Mouse (Mus musculus) cerebellum, postnatal 36 days (tissue): ENCODE data around the gene Lingo1.

ENCODE experiments used
- DNase-seq, 2 experiments: peaks; one replicate each; pipeline ENCODE4 v3.0.0; 2021 to 2022; ENCODE audit warnings: mixed read lengths in 2 of 2

The Lingo1 gene

GRCm38 (mm10) chr9:56633449-56634225 lies 162.6 kb downstream of the Lingo1 start:
- peak; percentile 63 to 73 for DNase-seq

GRCm38 (mm10) chr9:56630945-56631344 lies 165.3 kb downstream of the Lingo1 start:
- no peak for DNase-seq

- no peak for DNase-seq
Observed at GRCm38 (mm10) chr9:56629674-56630397, 166.4 kb downstream of the Lingo1 start.

- DNase-seq: no peak
Observed at GRCm38 (mm10) chr9:56627295-56627694, 169.0 kb downstream of the Lingo1 start.

GRCm38 (mm10) chr9:56624923-56625322 lies 171.3 kb downstream of the Lingo1 start:
- no peak for DNase-seq

- DNase-seq: no peak
Observed at GRCm38 (mm10) chr9:56623361-56623760, 172.9 kb downstream of the Lingo1 start.

DNA sequence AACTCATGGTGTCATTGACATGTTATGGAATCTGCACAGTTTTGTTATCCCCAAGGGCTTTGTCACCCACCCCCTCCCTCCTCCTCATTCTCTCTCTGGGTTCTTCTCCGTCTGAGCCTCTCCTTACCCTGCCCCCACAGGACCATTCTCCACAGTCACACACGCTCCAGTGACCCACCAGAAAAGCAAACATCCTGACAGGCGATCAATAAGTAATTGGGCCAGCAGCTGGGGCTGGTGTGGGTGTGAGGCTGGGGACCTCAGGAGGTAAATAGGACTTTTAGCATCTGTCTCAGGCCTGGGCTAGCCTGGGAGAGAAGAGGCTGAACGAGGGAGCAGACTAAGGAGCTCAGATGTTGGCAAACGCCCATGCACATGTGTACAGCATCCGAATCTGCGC lies 173.5 kb downstream of the Lingo1 start:
- no peak for DNase-seq

- no peak for DNase-seq
Observed at GRCm38 (mm10) chr9:56620512-56621371, 175.5 kb downstream of the Lingo1 start.

GRCm38 (mm10) chr9:56619715-56620114 lies 176.6 kb downstream of the Lingo1 start:
- DNase-seq: no peak

GRCm38 (mm10) chr9:56618660-56619059 lies 177.6 kb downstream of the Lingo1 start:
- no peak for DNase-seq

DNA sequence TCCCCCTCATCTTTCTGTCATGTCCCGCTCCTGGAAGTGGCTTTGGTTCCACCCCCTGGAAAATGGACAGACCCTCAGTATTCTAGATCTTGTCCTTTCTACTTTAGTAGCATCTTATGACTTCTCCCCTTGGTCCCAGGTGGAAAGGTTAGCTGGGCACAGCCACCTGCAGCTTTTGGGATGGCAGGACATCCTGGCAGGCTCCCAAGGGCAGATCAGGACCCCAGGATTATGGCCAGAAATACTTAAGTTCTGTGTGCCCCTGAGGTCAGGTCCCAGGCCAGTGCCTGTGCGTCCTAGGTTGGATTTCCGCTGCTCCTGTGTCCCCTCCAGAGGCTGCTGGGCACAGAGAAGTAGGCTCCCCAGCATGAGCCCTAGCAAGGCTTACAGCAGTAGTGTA lies 180.2 kb downstream of the Lingo1 start:
- no peak for DNase-seq

DNA sequence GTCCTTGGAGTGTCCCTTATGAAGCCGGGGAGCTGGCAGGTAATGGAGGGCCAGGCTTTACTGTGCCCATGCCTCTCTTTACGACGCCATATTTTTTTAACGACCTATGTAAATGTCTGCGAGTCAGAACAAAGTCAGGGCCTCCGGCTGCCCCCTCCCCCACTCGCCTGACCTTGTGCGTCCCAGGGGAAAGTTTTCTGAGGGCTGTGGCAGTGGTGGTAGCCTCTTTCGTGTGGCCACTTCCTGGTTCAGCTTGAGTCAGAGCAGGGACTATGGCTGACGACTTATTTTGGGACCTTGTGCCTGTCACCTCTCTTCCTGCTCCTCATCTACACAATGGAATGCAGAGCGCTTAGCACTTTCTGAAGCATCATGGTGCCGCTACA lies 183.5 kb downstream of the Lingo1 start:
- DNase-seq: no peak

GRCm38 (mm10) chr9:56611912-56612797 lies 184.1 kb downstream of the Lingo1 start:
- no peak for DNase-seq

DNA sequence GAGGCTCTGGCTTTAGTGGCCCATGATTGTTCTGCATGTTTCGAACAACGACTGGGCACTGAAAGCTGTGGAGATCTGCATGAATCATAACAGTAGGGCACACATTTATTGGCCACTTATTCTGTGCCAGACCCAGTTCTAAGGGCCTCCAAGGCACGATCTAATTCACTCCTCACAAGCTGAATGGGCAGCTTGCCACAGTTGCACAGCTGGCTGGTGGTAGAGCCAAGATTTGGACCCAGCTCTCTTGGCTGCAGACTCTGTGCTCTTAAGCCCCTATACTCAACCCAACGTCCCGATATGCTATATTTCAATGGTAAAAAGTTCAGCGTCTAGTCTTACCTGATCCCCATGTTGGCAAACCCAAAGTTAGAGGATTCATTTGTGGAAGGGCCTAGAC lies 185.3 kb downstream of the Lingo1 start:
- DNase-seq: no peak

GRCm38 (mm10) chr9:56610466-56610865 lies 185.8 kb downstream of the Lingo1 start:
- no peak for DNase-seq

DNA sequence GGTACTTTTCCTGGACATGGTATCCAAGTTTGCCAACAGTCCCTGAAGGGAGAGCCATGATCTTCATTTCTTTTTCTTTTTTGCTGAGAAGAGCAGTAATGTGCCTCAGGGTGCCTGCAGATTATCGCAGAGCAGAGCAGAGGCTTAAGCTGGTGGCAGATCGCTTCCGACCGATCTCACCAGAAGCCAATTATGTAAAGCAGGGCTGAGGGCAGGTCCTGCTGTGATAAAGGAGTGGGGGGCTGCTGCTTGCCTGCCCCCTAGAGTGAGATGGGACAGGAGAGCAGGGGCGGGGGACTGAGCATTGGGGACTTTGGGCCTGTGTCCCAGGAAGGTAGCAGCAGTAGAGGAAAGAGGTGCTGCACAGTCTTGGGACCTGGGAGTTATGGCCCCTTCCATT lies 186.8 kb downstream of the Lingo1 start:
- DNase-seq: no peak

DNA sequence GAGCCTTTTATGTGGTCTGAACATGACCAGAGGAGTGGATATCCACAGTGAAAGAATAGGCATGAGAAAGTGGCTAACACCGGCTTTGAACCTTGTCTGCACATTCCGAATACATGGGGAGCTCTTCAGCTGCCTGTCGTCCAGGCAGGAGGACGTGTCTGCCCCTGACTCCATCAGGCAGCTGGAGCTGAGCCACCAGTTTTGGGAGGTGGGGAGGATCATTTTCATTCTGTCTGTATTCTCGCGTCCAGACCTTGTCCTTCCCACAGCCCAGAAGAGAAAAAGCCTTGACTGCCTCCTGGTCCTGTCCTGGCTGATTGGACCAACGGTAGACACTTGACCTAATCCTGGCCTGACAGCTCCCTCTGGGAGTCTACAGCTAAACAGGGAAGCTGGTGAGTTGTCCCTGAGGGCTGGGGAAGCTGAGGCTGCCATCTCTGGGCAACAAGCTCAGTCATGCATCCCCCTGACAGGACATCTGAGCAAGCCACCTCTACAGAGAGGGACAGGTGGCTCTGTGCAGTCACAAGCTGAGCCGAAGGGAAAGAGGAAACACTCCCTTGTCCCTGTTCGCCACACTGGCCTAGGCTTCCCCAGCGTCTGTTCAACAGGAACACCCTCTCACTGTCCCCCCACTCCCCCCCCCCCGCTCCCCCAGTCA lies 187.4 kb downstream of the Lingo1 start:
- peak in 1 of 2 experiments; percentile 29 for DNase-seq

DNA sequence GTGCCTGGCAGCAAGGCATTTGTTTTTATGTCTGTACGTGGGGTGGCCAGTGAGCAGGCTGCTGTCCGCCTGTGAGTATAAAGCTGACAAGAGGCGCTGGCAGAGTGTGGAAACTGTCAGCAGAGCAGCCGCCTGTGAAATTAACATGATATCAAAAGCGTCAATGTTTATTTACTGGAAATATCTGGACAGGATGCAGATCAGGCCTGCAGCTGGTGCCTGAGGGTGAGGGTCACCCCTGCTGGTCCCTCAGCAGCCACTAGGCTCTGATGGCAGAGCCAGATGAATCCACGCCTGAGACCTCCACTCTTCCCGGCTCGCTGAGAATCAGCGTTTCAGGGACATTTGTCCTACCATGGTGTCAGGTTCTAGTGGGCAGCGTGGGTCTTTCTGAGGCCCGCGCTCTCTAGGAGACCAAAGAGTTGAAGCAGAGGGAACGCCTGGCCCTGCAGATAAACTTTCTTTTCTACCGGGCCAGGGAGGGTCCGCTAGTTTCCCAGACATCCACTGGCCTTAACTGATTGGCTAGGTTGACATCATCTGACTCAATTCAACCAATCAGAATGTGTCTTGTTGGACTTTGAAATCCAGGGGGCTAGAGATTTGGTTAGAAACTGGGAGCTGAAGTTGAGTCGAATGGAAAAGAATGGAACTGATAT lies 190.1 kb downstream of the Lingo1 start:
- DNase-seq: no peak

DNA sequence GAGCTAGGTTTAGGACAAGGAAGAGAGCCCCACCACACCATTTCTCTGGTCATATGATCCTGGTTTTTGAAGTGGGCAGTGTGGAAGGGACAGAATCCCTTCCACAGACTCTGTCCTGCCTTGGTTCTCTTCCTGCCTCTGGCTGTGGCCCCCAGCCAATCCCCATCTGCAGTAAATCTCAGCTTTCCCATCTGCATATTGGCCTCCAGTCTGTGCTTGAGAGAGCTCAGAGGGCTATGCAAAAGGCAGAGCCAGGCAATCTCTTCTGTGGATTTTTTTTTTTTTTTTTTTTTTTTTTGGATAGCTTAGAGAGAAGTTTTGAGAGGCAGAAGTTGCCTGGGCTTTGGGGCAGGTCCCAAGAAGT lies 190.8 kb downstream of the Lingo1 start:
- no peak for DNase-seq

DNA sequence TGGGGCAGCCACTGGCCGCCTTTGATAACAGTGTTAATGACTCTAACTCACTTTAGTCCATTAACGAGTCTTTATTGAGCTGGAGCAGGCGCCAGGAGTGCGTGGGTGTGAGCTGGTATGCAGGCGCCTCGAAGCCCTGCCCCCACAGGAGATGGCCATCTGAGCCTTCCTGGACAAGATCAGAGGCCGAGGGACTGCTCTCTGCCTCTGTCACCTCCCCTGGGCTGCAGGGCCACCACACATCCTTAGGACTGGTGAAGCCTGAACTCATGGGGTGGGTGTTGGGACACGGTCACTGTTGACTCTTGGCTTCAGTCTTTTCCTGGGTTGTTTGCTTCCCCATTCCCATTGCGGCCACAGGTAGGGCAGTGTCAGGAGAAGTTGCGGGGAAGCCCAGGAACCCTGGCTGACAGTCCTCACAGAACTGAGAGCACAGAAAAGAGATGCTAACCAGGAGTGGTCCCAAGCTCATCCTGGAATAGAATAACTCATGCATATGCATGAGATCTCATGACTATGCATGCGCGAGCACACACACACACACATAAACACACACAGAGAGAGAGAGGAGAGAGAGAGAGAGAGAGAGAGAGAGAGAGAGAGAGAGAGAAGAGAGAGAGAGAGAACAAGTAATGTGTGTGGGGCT lies 191.3 kb downstream of the Lingo1 start:
- no peak for DNase-seq

- no peak for DNase-seq
Observed at GRCm38 (mm10) chr9:56600655-56601054, 195.6 kb downstream of the Lingo1 start.
